Mouse (Mus musculus): ENCODE results near the gene Gm6309.
"Not testable (repeated sequence)": the region's sequence is repeated elsewhere in the genome, so short reads cannot be mapped to it uniquely, and the experiment has no call there.

Gm6309 gene

GRCm38 (mm10) chr5:146170621-146171020 lies at the start of gene Gm6309:
TSS of gene Gm6309 (minus strand) at chr5:146170721.
- not testable (repeated sequence) for DNase-seq (ENCODE audit: low read depth, low spot score)

GRCm38 (mm10) chr5:146205537-146205936 lies 35.0 kb upstream of the Gm6309 start:
- no peak for DNase-seq (ENCODE audit: low read depth, low spot score)

GRCm38 (mm10) chr5:146203921-146204320 lies 33.4 kb upstream of the Gm6309 start:
- DNase-seq (ENCODE audit: low read depth, low spot score): no peak

DNA sequence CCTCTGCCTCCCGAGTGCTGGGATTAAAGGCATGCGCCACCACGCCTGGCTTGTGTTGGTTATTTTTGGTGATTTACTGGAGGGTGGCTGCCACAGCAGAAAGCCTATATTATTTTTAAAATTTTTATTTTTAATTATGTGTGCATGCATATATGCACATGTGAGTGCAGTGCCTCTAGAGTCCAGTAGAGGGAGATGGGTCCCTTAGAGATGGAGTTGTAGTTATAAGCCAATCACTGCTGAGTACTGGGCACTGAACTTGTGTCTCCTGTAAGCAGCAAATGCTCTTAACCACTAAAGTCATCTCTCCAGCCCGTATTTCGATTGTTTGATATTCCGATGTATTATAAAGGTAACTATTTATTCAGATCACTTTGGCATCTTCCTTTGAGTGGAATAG lies 30.1 kb upstream of the Gm6309 start:
- DNase-seq (ENCODE audit: low read depth, low spot score): no peak

DNA sequence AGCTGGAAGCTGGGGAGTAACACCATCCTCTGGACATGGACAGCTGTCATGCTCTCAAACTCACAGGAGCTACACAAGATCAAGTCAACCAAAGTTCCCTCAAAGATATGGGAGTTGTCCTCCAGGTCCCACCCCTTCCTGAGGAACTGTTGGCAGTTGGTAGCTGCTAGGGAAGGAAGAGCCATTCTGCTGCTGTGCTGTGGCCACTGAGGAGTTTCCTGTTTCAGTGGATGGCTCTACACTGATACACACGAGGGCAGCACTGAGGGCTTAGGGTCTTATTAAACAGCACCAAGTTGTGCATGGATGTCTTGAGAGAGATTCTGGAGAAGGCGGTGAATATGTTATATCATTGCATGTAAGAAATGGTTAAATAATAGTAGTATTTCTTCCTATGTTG lies 29.0 kb upstream of the Gm6309 start:
- no peak for DNase-seq (ENCODE audit: low read depth, low spot score)

DNA sequence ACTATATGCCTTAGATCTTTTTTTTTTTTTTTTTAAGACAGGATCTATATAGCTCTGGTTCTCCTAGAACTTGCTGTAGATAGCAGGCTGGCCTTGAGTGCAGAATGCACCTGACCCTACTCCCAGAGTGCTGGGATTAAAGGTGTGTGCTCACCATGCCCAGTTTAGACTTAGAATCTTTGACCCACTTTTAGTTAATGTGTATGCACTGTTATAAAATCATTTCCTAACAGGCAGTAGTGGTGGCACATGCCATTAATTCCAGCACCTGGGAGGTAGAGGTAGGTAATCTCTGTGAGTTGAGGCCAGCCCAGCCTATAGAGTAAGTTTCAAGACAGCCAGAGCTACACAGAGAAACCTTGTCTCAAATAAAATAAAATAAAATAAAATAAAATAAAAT lies 28.6 kb upstream of the Gm6309 start:
- DNase-seq (ENCODE audit: low read depth, low spot score): no peak

DNA sequence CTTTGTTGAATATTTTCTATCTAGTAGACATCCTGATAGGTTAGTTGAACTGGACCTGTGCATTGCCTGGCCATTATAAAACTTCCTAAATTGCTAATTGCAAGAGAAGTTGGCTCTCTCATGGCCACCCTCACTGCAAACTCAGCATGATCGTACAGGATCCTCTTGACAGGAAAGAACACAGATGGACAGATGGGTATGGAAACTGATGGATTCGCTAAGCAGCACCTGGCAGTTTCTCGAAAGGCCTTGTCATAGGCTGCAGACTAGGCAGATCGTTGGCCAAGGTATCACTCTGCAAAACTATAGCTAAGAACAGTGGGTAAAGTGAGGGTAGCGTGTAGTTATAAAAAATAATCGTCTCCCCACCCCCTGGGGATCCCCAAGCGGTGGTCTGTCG lies 22.8 kb upstream of the Gm6309 start:
- no peak for DNase-seq (ENCODE audit: low read depth, low spot score)

DNA sequence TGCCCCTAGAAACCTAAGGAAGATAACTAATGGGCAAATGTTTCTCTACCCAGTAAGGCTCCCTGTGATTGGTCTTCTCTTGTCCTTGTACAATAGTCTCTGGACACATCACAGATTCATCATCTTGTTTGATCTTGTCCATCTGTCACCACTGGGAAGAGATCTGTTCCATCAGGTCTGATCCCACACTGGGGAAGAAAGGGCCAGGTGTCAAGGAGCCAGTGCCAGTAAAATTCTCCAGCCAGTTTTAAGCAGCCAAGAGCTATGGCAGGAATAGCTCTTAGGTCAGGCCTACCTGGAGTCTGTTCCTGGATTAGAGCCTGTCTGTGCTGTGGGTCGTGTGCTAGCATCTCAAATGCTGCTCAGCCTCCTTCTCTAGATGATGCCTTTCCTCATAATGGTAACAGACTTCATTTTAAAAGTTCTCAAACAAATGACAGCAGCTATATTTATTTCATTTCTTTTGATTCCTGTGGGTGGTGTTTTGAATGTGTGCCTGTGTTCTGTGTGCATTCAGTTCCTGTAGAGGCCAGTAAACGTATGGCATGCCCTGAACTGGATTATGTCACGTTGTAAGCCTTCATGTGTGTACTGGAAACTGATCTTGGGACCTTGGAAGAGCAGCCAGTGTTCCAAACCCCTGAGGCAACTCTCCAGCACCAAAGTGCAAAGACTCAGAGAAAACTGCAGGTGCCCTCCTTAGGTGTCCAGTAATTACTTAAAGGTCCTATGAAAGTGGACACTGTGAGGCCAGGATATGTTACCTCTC lies 20.2 kb upstream of the Gm6309 start:
- no peak for DNase-seq (ENCODE audit: low read depth, low spot score)

GRCm38 (mm10) chr5:146190093-146190492 lies 19.6 kb upstream of the Gm6309 start:
- DNase-seq (ENCODE audit: low read depth, low spot score): no peak

- no peak for DNase-seq (ENCODE audit: low read depth, low spot score)
Measured at GRCm38 (mm10) chr5:146188712-146189111, 18.2 kb upstream of the Gm6309 start.

GRCm38 (mm10) chr5:146188144-146188543 lies 17.6 kb upstream of the Gm6309 start:
- DNase-seq (ENCODE audit: low read depth, low spot score): no peak

DNA sequence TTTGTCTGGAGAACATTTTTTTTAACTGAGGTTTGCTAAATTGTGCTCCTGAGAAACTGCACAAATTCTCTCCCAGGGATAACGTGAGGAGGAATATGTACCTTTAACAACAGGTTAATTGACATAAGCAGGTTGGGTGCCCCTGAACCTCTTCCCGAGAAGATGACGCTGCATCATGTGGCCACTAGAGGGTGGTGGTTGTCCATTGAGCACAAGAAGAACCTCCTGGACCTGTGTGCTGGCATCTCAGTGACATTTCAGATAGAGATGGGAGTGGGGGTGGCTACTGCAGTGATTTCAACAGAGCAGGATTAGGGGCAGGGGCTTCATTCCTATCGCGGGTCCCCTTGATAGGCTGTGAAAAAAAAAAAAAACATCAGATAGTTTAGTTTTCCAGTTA lies 16.9 kb upstream of the Gm6309 start:
- not testable (repeated sequence) for DNase-seq (ENCODE audit: low read depth, low spot score)

- not testable (repeated sequence) for DNase-seq (ENCODE audit: low read depth, low spot score)
Measured at GRCm38 (mm10) chr5:146185204-146185603, 14.7 kb upstream of the Gm6309 start, which contains the start of gene 1700001J03Rik. TSS of gene 1700001J03Rik (minus strand) at chr5:146185304.

GRCm38 (mm10) chr5:146172744-146173143 lies 2.2 kb upstream of the Gm6309 start:
- DNase-seq (ENCODE audit: low read depth, low spot score): not testable (repeated sequence)

- not testable (repeated sequence) for DNase-seq (ENCODE audit: low read depth, low spot score)
Measured at GRCm38 (mm10) chr5:146160439-146160838, 10.1 kb downstream of the Gm6309 start, which contains the start of gene Gm5565. TSS of gene Gm5565 (minus strand) at chr5:146160539.

GRCm38 (mm10) chr5:146158326-146158725 lies 12.2 kb downstream of the Gm6309 start:
- DNase-seq (ENCODE audit: low read depth, low spot score): not testable (repeated sequence)

GRCm38 (mm10) chr5:146150454-146150853 lies 20.1 kb downstream of the Gm6309 start:
- DNase-seq (ENCODE audit: low read depth, low spot score): no peak

- peak; percentile 9 for DNase-seq (ENCODE audit: low read depth, low spot score)
Measured at GRCm38 (mm10) chr5:146147903-146148302, 22.6 kb downstream of the Gm6309 start.

Measured in WW6 (cell line).